Mouse (Mus musculus) forebrain, embryonic 16.5 days (tissue): ENCODE results near the gene Has3. TPM values are rescaled to one million over a fixed set of nuclear protein-coding genes. Genes with fewer than 3 reads are reported as not detected.

Source experiments
- polyA plus RNA-seq: library from polyadenylated mRNA; unstranded; fragments of >200 nt; fragmentation: Nextera tagmentation; extraction: Ambion mirVana; gene quantifications from 2 replicates; pipeline ENCODE4 v1.2.1, GENCODE M21; 2015

The Has3 gene
- polyA plus RNA-seq, 1 experiment from 2014 or later: 1.7 TPM

Other genes with a start within 250 kb of the Has3 start
- 4.3 and 5.6 TPM in 2 replicates for gene Tango6, start 187.2 kb upstream of the Has3 start, polyA plus RNA-seq
- gene Utp4, start 23.4 kb downstream of the Has3 start, polyA plus RNA-seq: 48.6 and 52.4 TPM in 2 replicates
- gene Sntb2, start 65.5 kb downstream of the Has3 start, polyA plus RNA-seq: 2.8 and 4.8 TPM in 2 replicates
- 153 and 158 TPM in 2 replicates for gene Vps4a, start 161.0 kb downstream of the Has3 start, polyA plus RNA-seq
- 37.1 and 38.4 TPM in 2 replicates for gene Pdf, start 178.4 kb downstream of the Has3 start, polyA plus RNA-seq
- gene Cog8, start 186.4 kb downstream of the Has3 start, polyA plus RNA-seq: 39.1 and 39.3 TPM in 2 replicates
- 76.7 and 80.5 TPM in 2 replicates for gene Nip7, start 186.6 kb downstream of the Has3 start, polyA plus RNA-seq
- gene Tmed6, start 195.4 kb downstream of the Has3 start, polyA plus RNA-seq: not detected in 2 replicates
- 21.9 and 22.1 TPM in 2 replicates for gene Terf2, start 226.3 kb downstream of the Has3 start, polyA plus RNA-seq